Mouse (Mus musculus) liver, embryonic 12.5 days (tissue): ENCODE measurements at regions not wholly inside any gene's neighbourhood (a gene's known extent, or its start where the extent isn't known, plus 50 kb on each side); places are given as distances from the start of the nearest gene placed in this dataset.

Source experiments
- ATAC-seq: fragments of 200-750 bp; cut with Nextera tagmentation; 2 replicates; pipeline ENCODE4 v1.8.0; 2017; ENCODE audit warnings: moderate number of reproducible peaks, mild to moderate bottlenecking, moderate library complexity
- H3K27ac ChIP-seq: fragments of 300-500 bp; sonication (generic); 2 replicates; pipeline ENCODE4 v1.5.1; 2016; ENCODE audit warnings: mild to moderate bottlenecking
- H3K27me3 ChIP-seq: fragments of 300-500 bp; sonication (generic); replicated peaks from 2 replicates; pipeline ENCODE4 v1.6.1; 2016; ENCODE audit warnings: mild to moderate bottlenecking, moderate library complexity
- H3K36me3 ChIP-seq: fragments of 300-500 bp; sonication (generic); 2 replicates; pipeline ENCODE4 v1.6.1; 2016; ENCODE audit warnings: mild to moderate bottlenecking, moderate library complexity
- H3K4me1 ChIP-seq: fragments of 300-500 bp; sonication (generic); 2 replicates; pipeline ENCODE4 v1.6.1; 2016
- H3K4me2 ChIP-seq: fragments of 300-500 bp; sonication (generic); 2 replicates; pipeline ENCODE4 v1.6.1; 2016; ENCODE audit warnings: mild to moderate bottlenecking, moderate library complexity
- H3K4me3 ChIP-seq: fragments of 300-500 bp; sonication (generic); 2 replicates; pipeline ENCODE4 v1.5.1; 2016; ENCODE audit warnings: mild to moderate bottlenecking, moderate library complexity
- H3K9ac ChIP-seq: fragments of 300-500 bp; sonication (generic); 2 replicates; pipeline ENCODE4 v1.6.1; 2016; ENCODE audit warnings: mild to moderate bottlenecking, moderate library complexity
- H3K9me3 ChIP-seq: fragments of 300-500 bp; sonication (generic); replicated peaks from 2 replicates; pipeline ENCODE4 v1.6.1; 2016; ENCODE audit warnings: mild to moderate bottlenecking, moderate library complexity
- whole genome bisulfite sequencing: fragments of 180-500 bp; shearing (Covaris S2); methylation state at CpG from one replicate; pipeline ENCODE4 v1.1.7; 2016; ENCODE audit not compliant: insufficient replicate concordance; 5-methylcytosine and 5-hydroxymethylcytosine counted together

DNA sequence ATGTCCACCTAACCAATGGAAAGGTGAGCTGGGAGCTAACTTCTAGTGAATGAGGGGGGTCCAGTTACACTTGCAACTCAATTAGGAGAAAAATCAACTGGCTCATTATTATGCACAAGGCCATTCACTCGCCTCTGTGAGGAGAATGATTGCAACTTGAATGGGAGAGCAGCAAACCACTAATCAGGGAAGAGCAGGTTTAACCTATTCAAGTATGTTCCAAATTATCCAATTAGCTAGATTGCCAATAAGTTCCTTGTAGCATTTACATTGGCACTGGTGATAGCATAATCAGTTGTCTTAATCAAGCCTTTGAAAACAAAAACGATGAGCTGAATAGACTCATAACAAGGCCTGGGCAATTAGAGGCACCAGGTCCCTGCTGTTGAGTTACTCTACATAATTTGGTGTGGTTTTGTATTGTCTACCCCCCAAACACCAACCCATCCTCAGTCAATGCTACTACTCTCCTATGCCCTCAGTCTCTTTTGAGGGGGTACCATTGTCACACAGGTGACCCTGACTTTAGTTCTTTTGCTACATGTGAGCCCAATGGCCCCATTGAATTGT lies 217.6 kb upstream of the Etaa1 start:
- Histone ChIP-seq H3K4me2 (no peak overlapping the region), H3K4me1 (no peaks in the 10 kb centered on the region), H3K27me3 (no peaks in the 10 kb centered on the region), H3K9ac (no peak overlapping the region), H3K36me3 (no peaks in the 10 kb centered on the region), H3K4me3 (no peak overlapping the region), H3K27ac (no peak overlapping the region), H3K9me3 (no peaks in the 10 kb centered on the region)
- WGBS = 60% methylated on average over 2 of the region's 2 CpGs
- ATAC-seq = no peak

DNA sequence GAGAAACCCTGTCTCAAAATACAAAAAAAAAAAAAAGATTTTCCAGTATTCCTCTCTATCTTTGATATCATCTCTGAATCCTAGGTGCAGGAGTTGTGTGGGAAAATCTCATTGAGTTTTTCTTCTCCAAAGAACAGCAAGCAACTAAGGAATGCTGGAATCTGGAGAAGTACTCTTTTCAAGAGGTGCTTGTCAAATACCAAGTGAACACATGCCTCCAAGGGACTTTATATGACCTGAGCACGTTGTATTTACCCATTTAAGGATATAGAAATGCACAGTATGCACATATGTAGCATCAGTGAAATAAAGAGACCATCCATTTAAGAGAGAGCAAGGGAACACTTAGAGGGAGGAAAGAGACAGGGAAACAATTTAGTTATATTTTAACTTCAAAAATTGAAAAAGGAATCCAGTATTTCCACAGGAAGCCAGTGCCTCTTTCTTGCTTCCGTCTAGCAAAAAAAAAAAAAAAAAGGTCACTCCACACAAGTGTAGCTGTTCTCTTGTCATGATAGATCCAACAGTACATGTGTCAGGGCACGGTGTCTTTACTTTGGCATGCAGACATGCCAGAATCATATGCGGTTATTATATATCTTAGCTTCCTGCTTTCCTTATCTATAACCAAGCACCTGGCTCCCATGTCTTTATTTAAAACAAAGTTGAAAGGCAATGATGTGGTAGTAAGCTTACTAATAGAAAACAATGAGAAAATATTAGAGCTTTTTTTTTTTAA lies 212.1 kb upstream of the Etaa1 start:
- H3K27me3 ChIP-seq = no peaks in the 10 kb centered on the region
- no peaks in the 10 kb centered on the region for H3K36me3 ChIP-seq
- no peak overlapping the region for H3K9ac ChIP-seq
- no peak overlapping the region for H3K4me3 ChIP-seq
- H3K4me2 ChIP-seq = no peak overlapping the region
- no peaks in the 10 kb centered on the region for H3K4me1 ChIP-seq
- H3K27ac ChIP-seq = no peak overlapping the region
- H3K9me3 ChIP-seq = no peaks in the 10 kb centered on the region
- no peak for ATAC-seq
- 50% methylated on average over 4 of the region's 4 CpGs for WGBS

DNA sequence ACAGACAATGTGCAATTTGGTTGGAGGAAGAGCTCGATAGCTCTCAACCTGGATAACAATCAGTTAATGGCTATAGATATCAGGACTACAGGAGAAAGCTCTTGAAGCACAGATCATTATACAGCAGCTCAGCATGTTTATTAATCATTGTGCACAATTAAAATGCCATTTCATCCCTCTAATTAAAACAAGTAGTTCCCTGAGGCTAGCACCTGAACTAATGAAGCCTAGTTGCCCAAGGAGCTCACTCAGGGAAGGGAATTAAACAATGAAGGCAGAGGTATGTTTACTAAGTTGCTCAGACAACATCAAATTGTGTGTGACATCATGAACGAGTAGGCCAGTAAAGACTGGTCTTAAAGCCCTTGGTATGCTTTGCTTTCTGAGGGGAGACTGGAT lies 210.3 kb upstream of the Etaa1 start:
- Histone ChIP-seq H3K9ac (no peak overlapping the region), H3K4me2 (no peak overlapping the region), H3K4me3 (no peak overlapping the region), H3K27me3 (no peaks in the 10 kb centered on the region), H3K4me1 (no peaks in the 10 kb centered on the region), H3K36me3 (no peaks in the 10 kb centered on the region), H3K27ac (no peak overlapping the region), H3K9me3 (no peaks in the 10 kb centered on the region)
- ATAC-seq = no peak
- 48% methylated on average over 2 of the region's 2 CpGs for WGBS

DNA sequence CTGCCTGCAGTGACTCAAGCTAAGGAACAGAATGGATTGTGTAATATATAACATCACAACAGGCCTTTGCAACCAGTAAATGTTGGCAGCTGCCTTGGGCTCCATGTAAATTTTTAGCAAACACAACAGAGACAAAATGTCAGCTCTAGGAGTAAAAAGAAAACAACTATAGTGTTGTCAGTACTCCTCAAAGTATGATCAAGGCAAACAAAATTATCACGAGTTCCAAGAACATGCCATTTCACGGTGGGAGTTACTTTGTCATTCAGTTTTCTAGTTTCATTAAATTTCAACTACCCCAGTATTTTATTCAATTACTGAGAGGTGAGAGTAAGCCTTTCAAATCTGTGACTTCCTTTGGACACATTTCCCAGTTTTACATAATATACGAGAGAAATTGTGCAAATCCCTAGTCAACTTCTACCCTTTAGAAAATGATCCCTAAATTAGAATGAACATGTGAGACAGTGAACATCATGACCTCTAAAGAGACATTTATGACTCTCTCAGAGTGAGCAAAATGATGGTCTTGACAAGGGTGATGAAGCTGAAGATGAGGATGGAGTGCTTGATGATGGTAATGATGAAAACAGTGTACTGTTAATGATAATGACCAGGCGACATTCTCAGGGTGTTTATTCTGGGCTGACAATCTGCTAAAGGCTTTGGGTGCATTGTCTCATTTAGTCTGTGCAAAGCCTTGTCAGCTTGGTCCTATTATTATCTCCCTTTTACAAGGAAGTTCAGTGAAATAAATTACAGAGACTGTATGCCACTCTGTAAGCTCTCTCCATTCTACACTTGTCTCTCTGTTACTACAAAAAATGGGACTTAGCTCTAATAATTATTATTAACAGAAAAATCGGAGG lies 209.7 kb upstream of the Etaa1 start:
- Histone ChIP-seq H3K4me1 (no peaks in the 10 kb centered on the region), H3K27ac (no peak overlapping the region), H3K9ac (no peak overlapping the region), H3K4me2 (no peak overlapping the region), H3K36me3 (no peaks in the 10 kb centered on the region), H3K27me3 (no peaks in the 10 kb centered on the region), H3K9me3 (no peaks in the 10 kb centered on the region), H3K4me3 (no peak overlapping the region)
- 58% methylated on average over 5 of the region's 5 CpGs for WGBS
- ATAC-seq = no peak

DNA sequence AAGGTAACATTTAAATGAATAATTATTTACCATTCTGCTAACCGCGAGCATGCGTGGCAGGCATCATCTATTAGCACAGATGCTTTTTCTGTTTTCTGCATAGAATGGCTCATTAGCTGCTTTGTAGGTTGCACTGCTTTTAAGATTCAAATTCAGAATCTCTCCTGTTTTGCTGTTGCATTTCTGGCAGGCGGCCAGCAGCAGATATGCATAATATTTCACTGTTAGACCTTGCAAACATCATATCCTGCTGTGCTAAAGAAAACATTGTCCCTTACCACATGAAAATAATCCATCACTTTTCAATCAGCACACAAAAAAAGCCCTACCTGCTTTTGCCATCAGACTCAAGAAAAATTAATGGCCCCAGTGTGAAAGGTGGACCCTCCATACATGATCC lies 202.8 kb upstream of the Etaa1 start:
- Histone ChIP-seq H3K36me3 (no peaks in the 10 kb centered on the region), H3K4me1 (no peaks in the 10 kb centered on the region), H3K27me3 (no peaks in the 10 kb centered on the region), H3K4me2 (no peak overlapping the region), H3K27ac (no peak overlapping the region), H3K9ac (no peak overlapping the region), H3K9me3 (no peaks in the 10 kb centered on the region), H3K4me3 (no peak overlapping the region)
- no peak for ATAC-seq
- WGBS = 80% methylated on average over 4 of the region's 4 CpGs

DNA sequence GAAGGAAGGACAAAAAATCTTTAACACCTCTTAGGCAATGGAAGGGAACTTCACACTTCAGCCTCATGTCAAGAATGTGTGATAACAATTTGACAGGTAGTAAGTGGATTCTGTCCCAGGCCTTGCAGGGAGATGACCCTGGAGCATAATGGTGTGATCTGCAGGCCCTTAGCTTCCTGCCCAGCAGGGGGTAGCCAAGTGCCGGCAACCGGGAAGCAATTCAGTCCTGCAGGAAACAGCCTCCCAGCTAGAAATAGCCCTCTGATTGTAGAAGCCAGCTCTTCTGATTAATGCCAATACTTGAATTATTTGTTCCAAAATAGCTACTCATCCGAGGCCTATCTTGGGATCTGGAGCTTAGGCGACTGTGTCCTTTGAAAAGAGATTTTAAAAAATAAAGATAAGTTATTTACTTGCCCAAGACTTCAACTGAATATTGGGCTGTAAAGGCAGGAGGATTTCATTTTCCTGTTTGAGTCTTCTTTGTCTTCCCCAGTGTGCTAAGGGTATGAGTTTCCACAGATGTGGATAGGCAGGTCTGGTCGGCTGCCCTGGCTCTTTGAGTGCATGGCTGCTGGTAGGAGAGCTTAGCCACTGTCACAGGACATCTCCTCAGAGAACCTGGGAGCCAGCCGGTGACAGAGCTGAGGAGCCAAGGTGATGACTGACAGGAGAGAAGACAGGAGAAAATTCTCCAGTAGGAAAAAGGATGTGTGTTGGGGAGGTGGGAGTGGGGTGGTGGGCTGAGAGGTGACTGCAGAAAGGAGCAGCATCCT lies 198.3 kb upstream of the Etaa1 start:
- no peak overlapping the region for H3K9ac ChIP-seq
- H3K27me3 ChIP-seq = no peaks in the 10 kb centered on the region
- WGBS = 15% methylated on average over 6 of the region's 6 CpGs
- no peak overlapping the region for H3K4me3 ChIP-seq
- no peaks in the 10 kb centered on the region for H3K36me3 ChIP-seq
- no peak overlapping the region for H3K27ac ChIP-seq
- no peaks in the 10 kb centered on the region for H3K9me3 ChIP-seq
- no peak overlapping the region for H3K4me2 ChIP-seq
- ATAC-seq = no peak
- H3K4me1 ChIP-seq = no peaks in the 10 kb centered on the region

DNA sequence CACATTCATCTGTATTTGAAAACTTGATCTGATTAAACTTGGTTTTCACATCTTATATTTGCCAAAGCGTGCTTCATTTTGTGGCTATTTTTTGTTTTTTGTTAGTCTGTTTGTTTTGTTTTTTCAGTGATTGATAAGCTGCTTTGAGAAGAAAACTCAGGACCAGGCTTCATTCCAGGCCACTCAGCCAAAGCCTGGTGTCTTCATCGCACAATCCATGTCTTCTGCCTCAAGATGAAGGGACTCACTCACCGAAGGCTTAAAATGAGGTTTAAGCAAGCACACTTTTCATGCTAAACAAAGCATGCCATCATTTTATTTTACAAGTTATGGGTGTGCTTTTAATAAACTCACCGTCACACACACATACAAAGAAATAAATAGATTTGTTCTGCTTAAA lies 197.7 kb upstream of the Etaa1 start:
- H3K4me1 ChIP-seq = no peaks in the 10 kb centered on the region
- H3K27me3 ChIP-seq = no peaks in the 10 kb centered on the region
- no peak overlapping the region for H3K27ac ChIP-seq
- H3K9ac ChIP-seq = no peak overlapping the region
- H3K9me3 ChIP-seq = no peaks in the 10 kb centered on the region
- H3K4me2 ChIP-seq = no peak overlapping the region
- ATAC-seq = no peak
- no peaks in the 10 kb centered on the region for H3K36me3 ChIP-seq
- whole genome bisulfite sequencing = 56% methylated on average over 4 of the region's 4 CpGs
- no peak overlapping the region for H3K4me3 ChIP-seq

DNA sequence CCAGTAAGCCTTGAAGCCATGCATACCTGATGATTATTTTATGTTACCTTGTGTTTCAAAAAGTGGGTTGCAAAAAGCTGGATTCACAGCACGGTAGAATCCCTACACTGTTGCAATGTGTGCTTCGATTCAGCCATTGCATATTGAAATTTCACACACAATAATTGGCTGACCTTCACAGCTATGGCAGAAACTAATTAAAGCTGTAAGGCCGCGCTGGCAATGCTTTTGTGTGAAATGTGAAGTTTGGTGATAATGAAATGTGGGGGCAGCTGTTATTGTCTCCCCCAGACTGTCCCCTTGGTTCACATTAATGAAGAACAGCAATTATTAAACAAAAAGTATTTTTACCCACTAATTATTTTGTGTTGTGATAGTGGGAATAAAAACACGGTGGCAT lies 173.8 kb upstream of the Etaa1 start:
- Histone ChIP-seq H3K36me3 (no peaks in the 10 kb centered on the region), H3K27ac (no peak overlapping the region), H3K9ac (no peak overlapping the region), H3K4me2 (no peak overlapping the region), H3K9me3 (no peaks in the 10 kb centered on the region), H3K4me3 (no peak overlapping the region), H3K27me3 (no peaks in the 10 kb centered on the region), H3K4me1 (no peaks in the 10 kb centered on the region)
- 74% methylated on average over 5 of the region's 5 CpGs for WGBS
- no peak for ATAC-seq

DNA sequence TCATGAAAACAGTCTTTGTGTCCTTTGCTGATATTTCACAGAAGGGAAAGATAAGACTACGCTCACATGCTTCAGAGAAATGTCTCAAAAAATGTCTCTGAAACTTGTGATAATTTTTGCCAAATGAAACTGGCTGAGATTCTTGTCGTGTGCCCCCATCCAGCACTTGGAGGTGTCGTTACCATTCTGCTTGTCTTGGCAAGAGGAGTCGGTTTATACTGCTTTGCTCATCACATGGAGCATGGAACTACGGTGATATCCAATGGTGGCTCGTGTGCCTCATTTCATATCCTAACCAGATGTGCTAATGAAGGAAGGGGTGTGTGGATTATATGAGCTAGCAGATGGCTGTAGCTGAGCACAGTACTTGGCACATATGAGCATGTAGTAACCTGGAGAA lies 169.4 kb upstream of the Etaa1 start:
- H3K36me3 ChIP-seq = no peaks in the 10 kb centered on the region
- no peaks in the 10 kb centered on the region for H3K27me3 ChIP-seq
- H3K9ac ChIP-seq = no peak overlapping the region
- H3K9me3 ChIP-seq = no peaks in the 10 kb centered on the region
- H3K4me2 ChIP-seq = no peak overlapping the region
- H3K4me1 ChIP-seq = no peaks in the 10 kb centered on the region
- H3K4me3 ChIP-seq = no peak overlapping the region
- WGBS = 66% methylated on average over 6 of the region's 6 CpGs
- no peak overlapping the region for H3K27ac ChIP-seq
- ATAC-seq = no peak

DNA sequence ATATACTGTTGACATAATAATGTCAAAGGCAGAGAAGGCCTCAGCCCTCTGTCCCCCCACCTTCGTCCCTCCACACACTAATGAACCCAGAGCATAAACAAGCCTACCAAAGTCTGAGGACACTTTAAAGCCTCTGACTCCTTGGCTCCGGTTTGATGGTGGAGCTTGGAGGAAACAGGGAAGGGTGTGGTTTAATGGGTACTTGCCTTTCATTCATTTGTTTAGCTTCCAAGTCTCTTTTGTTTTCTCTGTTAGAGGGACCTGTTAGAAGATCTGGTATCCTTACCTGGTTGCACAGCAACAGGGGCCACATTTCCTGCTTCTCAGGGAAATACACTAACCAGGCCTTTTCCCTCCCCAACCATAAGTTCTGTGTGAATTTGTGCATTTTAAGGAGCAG lies 168.9 kb upstream of the Etaa1 start:
- Histone ChIP-seq H3K27me3 (no peaks in the 10 kb centered on the region), H3K9me3 (no peaks in the 10 kb centered on the region), H3K4me1 (no peaks in the 10 kb centered on the region), H3K27ac (no peak overlapping the region), H3K4me2 (no peak overlapping the region), H3K36me3 (no peaks in the 10 kb centered on the region), H3K9ac (no peak overlapping the region), H3K4me3 (no peak overlapping the region)
- WGBS = 54% methylated on average over 2 of the region's 2 CpGs
- ATAC-seq = no peak

DNA sequence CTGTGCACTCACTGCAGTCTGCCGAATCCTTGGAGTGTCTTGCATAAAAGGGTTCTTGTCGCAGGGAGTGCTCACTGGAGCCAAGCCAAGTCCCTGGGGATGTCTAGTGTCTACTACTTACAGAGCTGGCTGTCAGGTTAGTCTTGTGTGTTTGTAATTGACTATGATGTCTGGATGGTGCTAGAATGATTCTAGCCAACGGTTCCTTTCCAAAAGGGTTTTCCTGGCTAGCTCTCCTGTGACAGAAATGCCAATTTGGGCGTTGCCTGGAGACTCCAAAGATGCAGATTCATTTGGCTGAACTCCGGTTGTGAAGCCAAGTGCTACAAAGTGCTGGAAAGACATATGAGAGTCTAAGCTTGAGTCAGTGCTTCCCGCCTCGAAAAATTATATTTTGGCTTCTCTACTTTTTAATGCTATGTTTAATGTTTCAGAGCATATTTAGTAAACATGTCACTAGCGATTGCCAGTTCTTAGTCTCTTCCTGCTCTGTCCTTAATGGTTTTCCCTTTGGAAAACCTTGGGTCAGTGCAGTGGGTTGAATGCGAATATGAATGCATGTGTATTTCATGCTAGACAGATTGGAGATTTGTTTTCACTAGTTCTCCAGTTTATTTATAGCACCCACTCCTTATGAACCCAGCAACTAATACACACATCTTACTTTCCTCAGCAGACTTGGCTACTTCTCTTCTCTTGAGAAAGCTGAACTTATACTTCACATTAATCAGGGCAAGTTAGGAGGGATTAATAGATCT lies 162.2 kb upstream of the Etaa1 start:
- Histone ChIP-seq H3K9ac (no peak overlapping the region), H3K9me3 (no peaks in the 10 kb centered on the region), H3K4me3 (no peak overlapping the region), H3K27ac (no peak overlapping the region), H3K4me1 (no peaks in the 10 kb centered on the region), H3K4me2 (no peak overlapping the region), H3K36me3 (no peaks in the 10 kb centered on the region), H3K27me3 (no peaks in the 10 kb centered on the region)
- ATAC-seq = no peak
- 69% methylated on average over 9 of the region's 9 CpGs for WGBS
